Mouse (Mus musculus) gastrocnemius, adult 2 months (tissue): ENCODE data around the gene Ergic1. TPM values are rescaled to one million over a fixed set of nuclear protein-coding genes. Genes with fewer than 3 reads are reported as not detected.
A peak's percentile ranks its signal among the peaks of the same experiment; 100 is the strongest.

Source experiments
- DNase-seq: peaks from one replicate; pipeline ENCODE4 v3.0.0; 2022
- H3K27ac ChIP-seq: fragments of 200-600 bp; 2 replicates; pipeline ENCODE4 v1.8.1; 2022; ENCODE audit warnings: mild to moderate bottlenecking
- H3K4me3 ChIP-seq: fragments of 200-600 bp; 2 replicates; pipeline ENCODE4 v1.8.1; 2022; ENCODE audit warnings: mild to moderate bottlenecking, moderate library complexity
- CTCF ChIP-seq: fragments of 200-600 bp; IDR thresholded peaks from 2 replicates; pipeline ENCODE4 v1.8.1; 2022; ENCODE audit warnings: antibody characterized with exemption, mild to moderate bottlenecking, moderate library complexity
- intact Hi-C: fragments of 180-260 bp; cut with DNase I; formaldehyde crosslinking; loops from one replicate; pipeline ENCODE4 v1.15.1; 2025
- long read RNA-seq, 2 experiments: library from polyadenylated mRNA; stranded (forward); transcript quantifications; one replicate each; pipeline ENCODE4 v2.0.0; 2021
- total RNA-seq, 2 experiments: library from RNA; stranded (reverse); gene quantifications; 2 replicates each; pipeline ENCODE4 v1.2.3; 2021

Gene Ergic1
- 10 to 100 TPM; 40.3 to 60.3 TPM for total RNA-seq
- long read RNA-seq, experiment 1, transcript Ergic1-206 (10 exons, 2,754 nt) = major isoform, 5 of 5 reads
- long read RNA-seq, experiment 1, partial matches to known transcripts = 0 of 5 reads
- long read RNA-seq, experiment 1, other reads (novel, unspliced or antisense) = 0 of 5 reads
- long read RNA-seq, experiment 2, transcript Ergic1-206 (10 exons, 2,754 nt) = major isoform, 15 of 21 reads
- long read RNA-seq, experiment 2, partial matches to known transcripts = 1 of 21 reads
- long read RNA-seq, experiment 2, other reads (novel, unspliced or antisense) = 5 of 21 reads

DNA sequence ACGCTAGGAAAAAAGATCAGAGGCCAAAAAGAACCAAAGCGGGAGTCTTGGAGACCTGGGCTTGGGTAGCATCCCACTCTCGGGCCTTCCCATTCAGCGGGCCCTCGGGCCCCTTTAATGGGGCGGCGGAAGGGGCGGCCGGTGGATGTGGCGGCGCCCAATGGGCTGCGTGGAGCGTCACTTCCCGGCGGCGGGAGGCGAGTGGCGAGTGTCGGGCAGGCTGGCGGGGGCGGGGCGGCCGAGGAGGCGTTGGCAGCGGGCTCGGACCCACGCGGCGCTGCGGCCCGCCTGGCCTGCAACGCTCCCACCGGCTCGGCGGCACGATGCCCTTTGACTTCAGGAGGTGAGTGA is at the start of gene Ergic1:
TSS of gene Ergic1 (plus strand) at position 200 of the 351 bp plus-strand sequence.
- Histone ChIP-seq H3K4me3 (peak within 1 kb of the TSS; percentile 90), H3K27ac (peak within 1 kb of the TSS; percentile 91)
- intact Hi-C loops = loop anchor here (5.0 kb wide), 1 partner anchor 76 kb away; no protein-coding TSS in a partner anchor
- no peak for TF ChIP-seq CTCF
- DNase-seq = peak; percentile 97

DNA sequence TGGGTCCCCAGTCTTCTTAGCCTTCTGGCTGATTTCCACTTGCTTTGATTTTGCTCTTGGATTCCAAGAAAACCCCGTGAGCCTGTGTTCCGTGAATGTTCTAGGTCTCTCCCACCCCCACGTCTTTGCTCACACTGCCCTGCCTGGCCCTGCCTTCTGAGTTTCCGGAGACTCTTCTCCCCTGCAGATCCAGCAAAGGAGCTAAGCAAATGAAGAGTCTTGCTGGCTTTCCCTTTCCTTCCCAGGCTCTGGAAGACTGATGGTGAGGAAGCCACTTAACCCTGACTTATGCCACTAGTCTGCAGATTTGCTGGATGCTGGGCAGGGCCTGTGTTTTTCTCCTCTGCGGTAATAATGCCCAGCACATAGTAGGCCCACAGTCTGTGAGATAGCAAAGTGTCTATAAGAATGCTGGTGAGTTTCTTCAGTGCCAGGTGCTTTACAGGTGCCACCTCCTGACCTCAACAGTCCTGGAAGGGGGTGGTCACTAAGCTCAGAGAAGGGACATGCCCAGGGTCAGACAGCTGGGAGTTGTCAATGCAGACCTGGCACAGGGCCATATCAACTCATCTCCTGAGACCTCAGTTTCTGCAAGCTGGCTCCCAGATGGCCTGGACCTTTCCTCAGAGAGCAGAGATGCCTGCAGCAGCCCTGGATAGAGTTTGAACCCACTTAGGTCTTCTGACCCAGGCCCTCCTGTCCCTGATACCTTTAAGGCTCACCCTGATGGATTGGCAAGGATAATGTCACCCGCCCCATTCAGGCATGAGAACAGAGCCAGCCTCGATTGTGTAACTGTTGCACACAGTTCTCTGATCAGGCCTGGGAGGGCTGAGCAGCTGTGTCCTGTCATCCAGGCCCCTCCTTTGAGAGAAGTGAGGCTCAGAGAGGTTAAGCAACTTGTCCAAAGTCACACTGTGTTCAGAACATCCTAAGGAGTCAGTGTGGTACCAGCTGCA is 49.2 kb upstream of the Ergic1 start:
- DNase-seq = peak; percentile 73
- intact Hi-C loops = no loop called here
- peak overlapping the region; percentile 86 for H3K27ac ChIP-seq
- H3K4me3 ChIP-seq = no peak overlapping the region
- no peak for TF ChIP-seq CTCF

DNA sequence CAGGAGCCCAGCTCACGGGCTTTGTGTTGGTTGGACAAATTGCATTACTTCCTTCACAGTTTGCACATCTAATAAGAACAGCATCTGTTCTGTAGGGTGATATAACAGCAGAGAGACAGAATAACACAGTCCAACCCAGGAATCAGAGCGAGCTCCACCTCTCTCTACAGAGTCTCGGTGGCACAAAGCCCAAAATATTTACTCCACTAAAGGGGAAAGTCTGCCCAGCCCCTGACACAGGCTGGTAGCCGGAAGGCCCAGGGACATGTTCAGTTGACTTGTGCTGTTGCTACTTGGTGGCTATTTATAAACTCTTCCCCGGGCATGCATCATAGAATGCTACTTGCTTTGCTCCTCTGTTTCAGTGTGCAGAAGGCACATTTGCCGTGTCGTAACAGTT is 48.3 kb upstream of the Ergic1 start:
- no peak for DNase-seq
- Histone ChIP-seq H3K27ac (peak overlapping the region; percentile 86), H3K4me3 (no peak overlapping the region)
- intact Hi-C loops = no loop called here
- TF ChIP-seq CTCF = no peak

DNA sequence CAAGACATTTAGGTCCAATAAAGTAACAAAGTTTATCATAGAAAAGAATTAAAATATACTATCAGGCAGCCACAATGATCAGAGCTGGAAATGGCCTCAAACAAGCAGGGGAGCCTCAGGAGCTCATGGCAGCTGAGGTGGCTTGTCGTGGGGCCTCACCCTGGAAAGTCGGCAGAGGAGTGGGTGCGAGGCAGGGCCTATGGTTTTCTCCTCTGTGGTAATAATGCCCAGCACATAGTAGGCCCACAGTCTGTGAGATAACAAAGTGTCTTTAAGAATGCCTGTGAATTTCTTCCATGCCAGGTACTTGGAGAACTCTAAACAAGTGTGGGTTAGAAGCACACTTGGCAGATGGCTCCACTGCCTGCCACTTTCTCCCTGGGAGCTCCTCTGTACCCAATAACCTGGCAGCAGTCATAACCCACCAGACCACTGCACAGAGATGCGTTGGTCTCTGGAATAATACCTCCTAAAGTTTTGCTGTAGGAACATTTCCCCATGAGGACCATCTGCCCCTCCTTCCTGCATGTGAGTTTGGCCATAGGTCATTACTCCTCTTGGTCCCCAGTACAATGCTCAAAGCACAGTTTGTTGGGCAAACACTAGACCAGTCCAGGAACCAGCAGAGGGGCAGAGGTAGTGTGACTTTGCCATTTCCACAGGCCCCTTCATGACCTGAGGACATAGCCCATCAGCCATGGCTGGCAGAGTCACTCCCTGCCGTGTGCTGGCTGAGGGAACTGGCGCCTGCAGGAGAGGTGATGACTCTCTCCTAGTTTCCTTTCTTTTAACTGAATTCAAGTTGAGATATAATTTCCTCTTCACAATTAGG is 47.6 kb upstream of the Ergic1 start:
- TF ChIP-seq CTCF = no peak
- no peak overlapping the region for H3K4me3 ChIP-seq
- peak overlapping the region; percentile 86 for H3K27ac ChIP-seq
- intact Hi-C loops = no loop called here
- no peak for DNase-seq

DNA sequence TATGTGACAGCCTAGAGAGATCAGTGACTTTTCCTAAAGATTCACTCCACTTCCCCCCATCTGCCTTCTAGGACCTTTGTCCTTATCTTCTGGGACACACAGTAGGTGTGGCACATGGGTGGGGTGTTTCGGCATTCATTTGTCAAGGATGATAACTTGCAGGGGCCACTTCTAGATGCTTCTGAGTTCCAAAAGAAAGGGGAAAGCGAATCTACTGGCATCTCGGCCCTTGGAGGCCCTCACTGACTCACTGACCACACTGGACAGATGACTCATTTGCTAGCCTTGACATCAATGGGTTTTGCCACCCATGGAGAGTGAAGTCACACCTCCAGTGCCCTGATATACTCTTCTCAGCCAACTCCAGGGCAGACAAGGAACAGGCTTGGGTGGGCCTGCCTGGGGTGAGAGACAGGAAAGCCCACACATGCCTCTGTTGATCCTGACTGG is 46.7 kb upstream of the Ergic1 start:
- intact Hi-C loops = no loop called here
- H3K27ac ChIP-seq = peak overlapping the region; percentile 86

DNA sequence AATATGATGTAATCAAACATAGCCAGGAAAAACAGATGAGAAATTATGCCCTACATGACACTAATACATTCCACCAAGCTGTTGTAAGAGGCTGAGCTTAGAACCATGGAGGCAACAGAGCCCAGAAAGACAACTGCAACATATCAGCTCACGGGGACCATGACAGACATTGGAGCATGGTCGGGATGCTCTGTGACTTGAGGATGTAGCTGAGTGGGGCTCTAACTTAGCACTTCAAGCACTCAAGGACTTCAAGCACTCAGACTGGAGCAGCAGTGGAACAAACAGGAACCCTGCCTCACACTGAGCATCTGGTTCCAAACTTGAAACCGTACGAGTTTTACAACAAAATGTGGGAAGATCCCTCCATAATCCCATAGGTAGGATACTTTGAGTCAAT is 45.6 kb upstream of the Ergic1 start:
- Histone ChIP-seq H3K4me3 (no peak overlapping the region), H3K27ac (no peak overlapping the region)
- intact Hi-C loops = no loop called here
- no peak for TF ChIP-seq CTCF
- no peak for DNase-seq

More for the DNA sequence above, 46.7 kb upstream of the Ergic1 start:
- TF ChIP-seq CTCF = no peak
- H3K4me3 ChIP-seq = no peak overlapping the region
- DNase-seq = no peak

DNA sequence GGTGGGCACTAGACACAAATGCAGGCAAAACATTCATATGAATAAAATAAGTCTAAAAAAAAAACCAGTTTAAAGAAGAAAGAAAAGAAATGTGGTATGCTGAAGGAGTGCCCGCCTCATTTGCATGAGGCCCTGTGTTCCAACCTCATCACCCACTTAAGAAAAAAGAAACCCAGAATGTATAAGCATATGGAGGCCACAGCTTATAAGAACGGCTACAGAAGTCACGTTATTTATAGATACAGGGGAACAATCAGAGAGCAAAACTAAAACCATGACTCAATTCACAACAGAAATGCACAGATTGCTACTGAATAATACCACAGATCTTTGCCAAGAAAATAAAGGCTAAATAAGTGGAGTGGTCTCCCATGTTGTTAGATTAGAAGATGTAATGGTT is 43.0 kb upstream of the Ergic1 start:
- DNase-seq = no peak
- Histone ChIP-seq H3K4me3 (no peak overlapping the region), H3K27ac (no peak overlapping the region)
- TF ChIP-seq CTCF = no peak
- intact Hi-C loops = no loop called here

DNA sequence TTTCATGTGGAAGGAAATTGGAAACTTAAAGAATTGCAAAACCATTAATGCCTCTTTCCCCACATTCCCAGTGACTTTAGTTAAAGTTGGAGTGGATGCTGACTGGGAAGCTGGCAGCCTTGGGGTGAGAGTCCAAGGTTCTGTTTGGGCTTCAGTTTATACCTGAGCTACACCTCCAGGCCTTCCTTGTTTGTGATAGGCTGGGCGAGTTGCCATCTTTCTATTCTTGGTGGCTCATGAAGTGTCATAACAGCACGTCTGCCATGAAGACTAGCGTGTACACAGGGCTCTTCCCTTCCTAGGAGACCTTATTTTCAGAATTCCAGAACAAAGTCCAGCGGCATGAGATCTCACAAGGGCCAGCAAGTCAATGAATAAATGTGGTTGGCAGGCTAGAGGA is 38.6 kb upstream of the Ergic1 start:
- H3K4me3 ChIP-seq = no peak overlapping the region
- DNase-seq = no peak
- H3K27ac ChIP-seq = 0 out of 2 replicates have a peak overlapping the region, but pooled peaks have one; percentile 4
- TF ChIP-seq CTCF = no peak
- intact Hi-C loops = no loop called here

DNA sequence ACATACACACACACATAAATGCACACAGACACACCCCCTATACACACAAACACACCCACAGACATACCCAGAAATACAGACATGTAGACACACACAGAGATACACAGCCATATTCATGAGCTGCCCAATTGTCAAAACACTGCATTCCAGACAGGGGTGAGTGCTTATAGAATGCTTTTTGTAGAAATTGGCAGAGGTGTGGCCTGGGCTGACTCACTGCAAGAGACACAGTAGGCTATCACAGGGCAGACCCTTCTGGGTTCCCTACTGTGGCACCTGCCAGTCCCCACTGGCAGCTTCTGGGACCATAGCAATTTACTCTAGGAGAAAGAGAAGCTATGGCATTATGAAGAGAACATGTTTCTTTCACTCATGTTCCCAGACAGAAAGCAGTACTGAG is 37.0 kb upstream of the Ergic1 start:
- intact Hi-C loops = no loop called here
- no peak for DNase-seq
- H3K4me3 ChIP-seq = no peak overlapping the region
- H3K27ac ChIP-seq = peak overlapping the region; percentile 39; the same call in 1 of the 2 replicates
- no peak for TF ChIP-seq CTCF

DNA sequence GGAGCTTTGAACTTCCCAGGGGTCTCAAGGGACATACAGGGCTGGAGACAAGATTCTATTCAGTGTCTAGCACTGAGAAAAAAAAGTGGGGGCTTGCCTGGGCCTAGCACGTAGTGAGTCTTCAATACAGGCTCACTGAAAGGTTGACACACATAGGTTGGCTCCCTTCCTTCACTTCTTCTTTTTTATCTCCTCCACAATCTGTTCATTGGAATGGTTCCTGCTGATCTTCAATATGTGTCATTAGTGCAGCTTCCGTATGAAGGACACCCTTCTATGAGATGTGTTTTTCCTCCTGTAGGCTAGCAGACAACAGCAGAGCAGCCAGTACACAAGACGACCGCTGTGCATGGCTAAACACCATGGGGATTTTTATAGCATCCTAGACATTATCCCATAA is 36.5 kb upstream of the Ergic1 start:
- no peak for DNase-seq
- intact Hi-C loops = no loop called here
- H3K4me3 ChIP-seq = no peak overlapping the region
- peak overlapping the region; percentile 39 for H3K27ac ChIP-seq
- no peak for TF ChIP-seq CTCF

DNA sequence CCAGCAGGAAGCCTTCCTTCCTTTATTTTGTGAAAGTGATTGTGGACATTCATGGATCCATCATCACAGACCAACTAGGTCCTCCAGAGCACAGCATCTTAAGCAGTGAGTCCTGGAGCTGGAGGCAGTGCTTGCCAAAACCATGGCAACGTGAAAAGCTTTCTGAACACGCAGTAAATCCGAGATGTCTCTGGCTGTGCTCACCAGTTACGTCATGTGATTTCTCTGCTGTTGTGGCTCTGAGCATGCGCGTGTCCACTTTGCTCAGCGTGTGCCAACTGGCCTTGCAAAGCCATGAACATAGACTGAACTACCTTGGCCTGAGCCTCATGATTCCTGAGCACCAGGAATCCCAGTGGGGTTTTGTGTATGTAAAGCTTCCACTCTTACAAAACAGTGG is 36.0 kb upstream of the Ergic1 start:
- Histone ChIP-seq H3K4me3 (no peak overlapping the region), H3K27ac (peak overlapping the region; percentile 46)
- TF ChIP-seq CTCF = no peak
- peak; percentile 80 for DNase-seq
- intact Hi-C loops = no loop called here

DNA sequence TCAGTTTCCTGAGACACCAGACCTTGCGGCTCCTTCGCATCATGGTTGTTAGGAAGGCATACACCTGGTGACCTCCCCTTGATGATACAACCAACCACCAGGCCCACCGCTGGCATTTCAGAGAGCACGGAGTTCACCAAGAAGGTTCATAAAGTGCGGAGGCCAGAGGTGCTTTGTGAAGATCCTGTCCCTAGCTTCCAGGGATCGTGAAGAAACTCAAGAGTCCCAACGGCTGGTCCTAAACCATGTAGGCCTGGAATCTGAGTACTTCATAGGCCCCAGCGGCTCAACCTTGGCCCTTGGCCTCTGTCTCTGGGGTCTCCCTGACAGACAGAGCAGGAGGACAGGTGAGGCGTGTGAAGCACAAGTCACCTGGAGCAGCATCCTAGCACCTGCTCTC is 34.0 kb upstream of the Ergic1 start:
- peak overlapping the region; percentile 89; the same call in 1 of the 2 replicates for H3K27ac ChIP-seq
- no peak overlapping the region for H3K4me3 ChIP-seq
- intact Hi-C loops = no loop called here
- peak; percentile 11 for DNase-seq
- no peak for TF ChIP-seq CTCF
